Mouse (Mus musculus) heart, adult 2 months (tissue): ENCODE measurements around the gene Rnf208. TPM values are rescaled to one million over a fixed set of nuclear protein-coding genes. Genes with fewer than 3 reads are reported as not detected.

ENCODE experiments used
- DNase-seq, 2 experiments: peaks; one replicate each; pipeline ENCODE4 v3.0.0; 2021
- H3K27ac ChIP-seq: fragments of 200-600 bp; 2 replicates; pipeline ENCODE4 v1.8.1; 2022
- H3K27me3 ChIP-seq: fragments of 200-500 bp; 2 replicates; pipeline ENCODE4 v1.6.1; 2012; ENCODE audit warnings: mild to moderate bottlenecking, low read length, inconsistent platforms, mixed read lengths; ENCODE audit not compliant: control insufficient read depth, insufficient read depth
- H3K36me3 ChIP-seq: fragments of 200-500 bp; 2 replicates; pipeline ENCODE4 v1.6.1; 2012; ENCODE audit warnings: low read length, inconsistent platforms; ENCODE audit not compliant: control insufficient read depth, insufficient read depth
- H3K4me1 ChIP-seq: fragments of 200-500 bp; 2 replicates; pipeline ENCODE4 v1.6.1; 2011; ENCODE audit warnings: low read length; ENCODE audit not compliant: control insufficient read depth, insufficient read depth
- H3K4me3 ChIP-seq: fragments of 200-600 bp; 2 replicates; pipeline ENCODE4 v1.8.1; 2022
- H3K79me2 ChIP-seq: fragments of 200-500 bp; replicated peaks from 2 replicates; pipeline ENCODE4 v1.6.1; 2012; ENCODE audit warnings: mild to moderate bottlenecking, inconsistent platforms, low read length, moderate library complexity, mixed read lengths; ENCODE audit not compliant: control insufficient read depth, insufficient read depth
- H3K9ac ChIP-seq: fragments of 200-500 bp; 2 replicates; pipeline ENCODE4 v1.6.1; 2012; ENCODE audit warnings: low read depth, mild to moderate bottlenecking, control low read depth, inconsistent platforms, low read length, mixed read lengths
- CTCF ChIP-seq: fragments of 200-600 bp; IDR thresholded peaks from 2 replicates; pipeline ENCODE4 v1.8.1; 2022; ENCODE audit warnings: antibody characterized with exemption, mild to moderate bottlenecking, moderate library complexity
- EP300 ChIP-seq: fragments of 200-500 bp; IDR thresholded peaks from 2 replicates; pipeline ENCODE4 v1.6.1; 2011; ENCODE audit warnings: low read depth, low read length, control low read depth; ENCODE audit not compliant: insufficient read depth
- POLR2A ChIP-seq: fragments of 200-500 bp; IDR thresholded peaks from 2 replicates; pipeline ENCODE4 v1.6.1; 2011; ENCODE audit warnings: mild to moderate bottlenecking, low read depth, low read length, control low read depth; ENCODE audit not compliant: insufficient read depth
- WGBS: fragments of 180-500 bp; shearing (Covaris S2); methylation state at CpG from one replicate; pipeline ENCODE4 v1.1.7; 2018; 5-methylcytosine and 5-hydroxymethylcytosine counted together
- intact Hi-C: fragments of 180-260 bp; cut with DNase I; formaldehyde crosslinking; loops from one replicate; pipeline ENCODE4 v1.15.1; 2025
- polyA plus RNA-seq: library from polyadenylated mRNA; depleted of rRNA; stranded (reverse); fragments of >200 nt; gene quantifications from 2 replicates; pipeline ENCODE4 v1.2.3, GENCODE M21; 2012; rRNA removed
- total RNA-seq, 2 experiments: library from RNA; stranded (reverse); gene quantifications; 2 replicates each; pipeline ENCODE4 v1.2.3; 2021

Gene Rnf208
- total and polyA plus RNA-seq, 3 experiments, result 0.47 to 2.4 (median 0.61) TPM

- H3K27ac ChIP-seq, result no peak overlapping the region
- no peaks in the 10 kb centered on the region for H3K79me2 ChIP-seq
- H3K4me1 ChIP-seq, result peaks cover 2% of the 10 kb centered on the region; the same call in 1 of the 2 replicates
- no peak overlapping the region for H3K4me3 ChIP-seq
- no peak overlapping the region for H3K9ac ChIP-seq
- WGBS, result 71% methylated on average over 9 of the region's 9 CpGs
- TF ChIP-seq CTCF (no peak), EP300 (no peak), POLR2A (no peak)
- no peak for DNase-seq
- intact Hi-C loops, result loop anchor here (2.0 kb wide), 2 partner anchors 15 to 35 kb away; no protein-coding TSS in a partner anchor
- H3K27me3 ChIP-seq, result peaks cover 8% of the 10 kb centered on the region
- no peaks in the 10 kb centered on the region for H3K36me3 ChIP-seq
Measured at GRCm38 (mm10) chr2:25293706-25294105, 51.7 kb downstream of the Rnf208 start.

Other genes starting within 250 kb of the Rnf208 start
Only the 30 nearest of the 31 such genes appear.
- gene Nsmf, start 187.9 kb upstream of the Rnf208 start, total RNA-seq, result 10 to 100 TPM; 12.4 to 13.3 TPM
- gene Nsmf, start 187.9 kb upstream of the Rnf208 start, polyA plus RNA-seq, result 46.9 and 49.8 TPM in 2 replicates
- gene Entpd8, start 162.0 kb upstream of the Rnf208 start, total RNA-seq, result not detected
- not detected in 2 replicates for gene Entpd8, start 162.0 kb upstream of the Rnf208 start, polyA plus RNA-seq
- gene Noxa1, start 147.1 kb upstream of the Rnf208 start, total RNA-seq, result not detected
- not detected in 2 replicates for gene Noxa1, start 147.1 kb upstream of the Rnf208 start, polyA plus RNA-seq
- 1 to 10 TPM; 6.2 to 7.4 TPM for gene Nrarp, start 61.5 kb upstream of the Rnf208 start, total RNA-seq
- 10.2 and 11.2 TPM in 2 replicates for gene Nrarp, start 61.5 kb upstream of the Rnf208 start, polyA plus RNA-seq
- gene Tor4a, start 45.4 kb upstream of the Rnf208 start, total RNA-seq, result 1 to 10 TPM; 4.3 to 4.9 TPM
- 6.8 and 9.4 TPM in 2 replicates for gene Tor4a, start 45.4 kb upstream of the Rnf208 start, polyA plus RNA-seq
- 10 to 100 TPM; 37.4 TPM for gene Nelfb, start 30.8 kb upstream of the Rnf208 start, total RNA-seq
- 47.0 and 86.7 TPM in 2 replicates for gene Nelfb, start 30.8 kb upstream of the Rnf208 start, polyA plus RNA-seq
- not detected for gene Stpg3, start 27.6 kb upstream of the Rnf208 start, total RNA-seq
- 0.20 TPM in 1 of 2 replicates, not detected in the other for gene Stpg3, start 27.6 kb upstream of the Rnf208 start, polyA plus RNA-seq
- gene Fam166a, start 23.5 kb upstream of the Rnf208 start, total RNA-seq, result not detected
- 0.21 TPM in 1 of 2 replicates, not detected in the other for gene Fam166a, start 23.5 kb upstream of the Rnf208 start, polyA plus RNA-seq
- gene Tubb4b, start 17.6 kb upstream of the Rnf208 start, total RNA-seq, result 100 to 1,000 TPM; 327 to 342 TPM
- gene Tubb4b, start 17.6 kb upstream of the Rnf208 start, polyA plus RNA-seq, result 315 and 439 TPM in 2 replicates
- not detected for gene Slc34a3, start 7.9 kb upstream of the Rnf208 start, total RNA-seq
- not detected in 2 replicates for gene Slc34a3, start 7.9 kb upstream of the Rnf208 start, polyA plus RNA-seq
- gene Rnf224, start 5.5 kb upstream of the Rnf208 start, total RNA-seq, result not detected
- not detected in 2 replicates for gene Rnf224, start 5.5 kb upstream of the Rnf208 start, polyA plus RNA-seq
- gene Cysrt1, start 197 bp downstream of the Rnf208 start, total RNA-seq, result not detected
- not detected in 2 replicates for gene Cysrt1, start 197 bp downstream of the Rnf208 start, polyA plus RNA-seq
- gene AL732309.1, start 4.6 kb downstream of the Rnf208 start, total RNA-seq, result 1 to 10 TPM in 1 of 2 experiments, under 1 TPM in 1; 0.68 to 1.8 TPM
- 4.7 and 6.1 TPM in 2 replicates for gene AL732309.1, start 4.6 kb downstream of the Rnf208 start, polyA plus RNA-seq
- gene Tmem203, start 13.2 kb downstream of the Rnf208 start, total RNA-seq, result 10 to 100 TPM; 13.1 to 14.1 TPM
- 18.2 and 22.2 TPM in 2 replicates for gene Tmem203, start 13.2 kb downstream of the Rnf208 start, polyA plus RNA-seq
- gene Tprn, start 20.4 kb downstream of the Rnf208 start, total RNA-seq, result 1 to 10 TPM; 5.9 to 6.7 TPM
- gene Tprn, start 20.4 kb downstream of the Rnf208 start, polyA plus RNA-seq, result 7.5 and 9.9 TPM in 2 replicates
- gene Ssna1, start 30.2 kb downstream of the Rnf208 start, total RNA-seq, result 10 to 100 TPM; 39.7 to 41.5 TPM
- 33.1 and 36.3 TPM in 2 replicates for gene Ssna1, start 30.2 kb downstream of the Rnf208 start, polyA plus RNA-seq
- 10 to 100 TPM; 36.0 to 36.3 TPM for gene Anapc2, start 30.2 kb downstream of the Rnf208 start, total RNA-seq
- gene Anapc2, start 30.2 kb downstream of the Rnf208 start, polyA plus RNA-seq, result 57.2 and 68.2 TPM in 2 replicates
- gene Tmem210, start 45.9 kb downstream of the Rnf208 start, total RNA-seq, result not detected
- gene Tmem210, start 45.9 kb downstream of the Rnf208 start, polyA plus RNA-seq, result 0.27 and 0.44 TPM in 2 replicates
- gene Lrrc26, start 47.7 kb downstream of the Rnf208 start, total RNA-seq, result not detected
- 2.9 TPM in 1 of 2 replicates, not detected in the other for gene Lrrc26, start 47.7 kb downstream of the Rnf208 start, polyA plus RNA-seq
- not detected for gene Grin1, start 76.9 kb downstream of the Rnf208 start, total RNA-seq
- 0.18 and 0.41 TPM in 2 replicates for gene Grin1, start 76.9 kb downstream of the Rnf208 start, polyA plus RNA-seq
- gene Man1b1, start 90.1 kb downstream of the Rnf208 start, total RNA-seq, result 10 to 100 TPM; 21.6 to 22.5 TPM
- 8.2 and 9.9 TPM in 2 replicates for gene Man1b1, start 90.1 kb downstream of the Rnf208 start, polyA plus RNA-seq
- 1 to 10 TPM; 4.8 to 5.4 TPM for gene Dpp7, start 114.1 kb downstream of the Rnf208 start, total RNA-seq
- 11.4 and 11.8 TPM in 2 replicates for gene Dpp7, start 114.1 kb downstream of the Rnf208 start, polyA plus RNA-seq
- 1 to 10 TPM; 7.2 to 7.9 TPM for gene Uap1l1, start 123.4 kb downstream of the Rnf208 start, total RNA-seq
- gene Uap1l1, start 123.4 kb downstream of the Rnf208 start, polyA plus RNA-seq, result 7.6 and 8.3 TPM in 2 replicates
- not detected for gene Sapcd2, start 130.1 kb downstream of the Rnf208 start, total RNA-seq
- 0.20 and 0.26 TPM in 2 replicates for gene Sapcd2, start 130.1 kb downstream of the Rnf208 start, polyA plus RNA-seq
- 10 to 100 TPM; 11.1 to 13.5 TPM for gene Entpd2, start 153.6 kb downstream of the Rnf208 start, total RNA-seq
- gene Entpd2, start 153.6 kb downstream of the Rnf208 start, polyA plus RNA-seq, result 36.3 and 37.1 TPM in 2 replicates
- 10 to 100 TPM; 21.3 to 30.4 TPM for gene Npdc1, start 157.1 kb downstream of the Rnf208 start, total RNA-seq
- 47.8 and 52.2 TPM in 2 replicates for gene Npdc1, start 157.1 kb downstream of the Rnf208 start, polyA plus RNA-seq
- gene Fut7, start 181.0 kb downstream of the Rnf208 start, total RNA-seq, result under 1 TPM in 1 of 2 experiments, not detected in 1; 0.11 TPM
- gene Fut7, start 181.0 kb downstream of the Rnf208 start, polyA plus RNA-seq, result 0.43 TPM in 1 of 2 replicates, not detected in the other
- 10 to 100 TPM; 36.1 to 41.1 TPM for gene Abca2, start 186.4 kb downstream of the Rnf208 start, total RNA-seq
- 43.4 and 44.2 TPM in 2 replicates for gene Abca2, start 186.4 kb downstream of the Rnf208 start, polyA plus RNA-seq
- 1 to 10 TPM; 1.4 to 1.8 TPM for gene Clic3, start 214.6 kb downstream of the Rnf208 start, total RNA-seq
- gene Clic3, start 214.6 kb downstream of the Rnf208 start, polyA plus RNA-seq, result 4.8 and 7.4 TPM in 2 replicates
- 10 to 100 TPM; 17.7 to 20.6 TPM for gene Paxx, start 218.8 kb downstream of the Rnf208 start, total RNA-seq
- 32.8 and 36.8 TPM in 2 replicates for gene Paxx, start 218.8 kb downstream of the Rnf208 start, polyA plus RNA-seq